Mouse (Mus musculus) kidney, adult 11 months (tissue): Measurements from ENCODE around the gene Gm6763.
"Not testable (repeated sequence)": the region's sequence is repeated elsewhere in the genome, so short reads cannot be mapped to it uniquely, and the experiment has no call there.

Experiments
- DNase-seq: peaks from one replicate; pipeline ENCODE4 v3.0.0; 2022

Gm6763 gene

GRCm38 (mm10) chr10:104151197-104151596 is at the start of gene Gm6763:
Gene Gm6763, plus strand, starts transcription at chr10:104151497.
- DNase-seq = not testable (repeated sequence)

GRCm38 (mm10) chr10:104110044-104110443 is 41.3 kb upstream of the Gm6763 start:
- DNase-seq = no peak

GRCm38 (mm10) chr10:104118312-104118711 is 33.0 kb upstream of the Gm6763 start:
- no peak for DNase-seq

- not testable (repeated sequence) for DNase-seq
Observed at GRCm38 (mm10) chr10:104142687-104143086, 8.6 kb upstream of the Gm6763 start, which contains the start of gene Gm21293. Gene Gm21293, plus strand, starts transcription at chr10:104142987.

- not testable (repeated sequence) for DNase-seq
Observed at GRCm38 (mm10) chr10:104159706-104160105, 8.4 kb downstream of the Gm6763 start, which contains the start of gene Gm8764. Gene Gm8764, plus strand, starts transcription at chr10:104160006.

- DNase-seq = not testable (repeated sequence)
Observed at GRCm38 (mm10) chr10:104168215-104168614, 16.9 kb downstream of the Gm6763 start, which contains the start of gene Gm21304. Gene Gm21304, plus strand, starts transcription at chr10:104168515.

GRCm38 (mm10) chr10:104176724-104177123 is 25.4 kb downstream of the Gm6763 start, which contains the start of gene Gm21312:
Gene Gm21312, plus strand, starts transcription at chr10:104177024.
- not testable (repeated sequence) for DNase-seq

GRCm38 (mm10) chr10:104185233-104185632 is 33.9 kb downstream of the Gm6763 start, which contains the start of gene Gm20765:
Gene Gm20765, plus strand, starts transcription at chr10:104185533.
- not testable (repeated sequence) for DNase-seq

GRCm38 (mm10) chr10:104193742-104194141 is 42.4 kb downstream of the Gm6763 start, which contains the start of gene Gm4340:
Gene Gm4340, plus strand, starts transcription at chr10:104194042.
- not testable (repeated sequence) for DNase-seq
